Mouse (Mus musculus) lung, postnatal 0 days (tissue): ENCODE data around the gene Prss56. TPM values are rescaled to one million over a fixed set of nuclear protein-coding genes. Genes with fewer than 3 reads are reported as not detected.

Experiments
- ATAC-seq: fragments of 200-750 bp; cut with Nextera tagmentation; 2 replicates; pipeline ENCODE4 v1.8.0; 2017; ENCODE audit warnings: moderate library complexity
- DNase-seq: peaks from one replicate; pipeline ENCODE4 v3.0.0-alpha.2; 2016; ENCODE audit warnings: low spot score
- H3K27ac ChIP-seq: fragments of 300-500 bp; sonication (generic); 2 replicates; pipeline ENCODE4 v1.5.1; 2014; ENCODE audit warnings: antibody characterized with exemption, mild to moderate bottlenecking, low read length, mixed read lengths
- H3K27me3 ChIP-seq: fragments of 300-500 bp; sonication (generic); replicated peaks from 2 replicates; pipeline ENCODE4 v1.6.1; 2014; ENCODE audit warnings: low read length, mixed read lengths; ENCODE audit not compliant: insufficient read depth
- H3K36me3 ChIP-seq: fragments of 300-500 bp; sonication (generic); 2 replicates; pipeline ENCODE4 v1.6.1; 2014; ENCODE audit warnings: low read length, mixed read lengths; ENCODE audit not compliant: insufficient read depth
- H3K4me1 ChIP-seq: fragments of 300-500 bp; sonication (generic); 2 replicates; pipeline ENCODE4 v1.6.1; 2014; ENCODE audit warnings: antibody characterized with exemption, low read depth, low read length, mixed read lengths; ENCODE audit not compliant: insufficient read depth
- H3K4me2 ChIP-seq: fragments of 300-500 bp; sonication (generic); replicated peaks from 2 replicates; pipeline ENCODE4 v1.6.1; 2014; ENCODE audit warnings: low read depth, mild to moderate bottlenecking, low read length, moderate library complexity, mixed read lengths
- H3K4me3 ChIP-seq: fragments of 300-500 bp; sonication (generic); 2 replicates; pipeline ENCODE4 v1.5.1; 2014; ENCODE audit warnings: low read depth, low read length
- H3K9ac ChIP-seq: fragments of 300-500 bp; sonication (generic); replicated peaks from 2 replicates; pipeline ENCODE4 v1.6.1; 2014; ENCODE audit warnings: low read depth, mild to moderate bottlenecking
- H3K9me3 ChIP-seq: fragments of 300-500 bp; sonication (generic); 2 replicates; pipeline ENCODE4 v1.6.1; 2016; ENCODE audit warnings: low read length, mixed read lengths
- CTCF ChIP-seq: IDR thresholded peaks from 2 replicates; pipeline ENCODE4 v1.5.1; 2016; ENCODE audit warnings: antibody characterized with exemption, mild to moderate bottlenecking
- EP300 ChIP-seq: IDR thresholded peaks from 2 replicates; pipeline ENCODE4 v1.6.1; 2016; ENCODE audit warnings: antibody characterized with exemption, mild to moderate bottlenecking, control low read depth
- WGBS: fragments of 180-500 bp; shearing (Covaris S2); extraction: QIAGEN DNeasy Blood & Tissue Kit; methylation state at CpG from one replicate; pipeline ENCODE4 v1.1.7; 2014; 5-methylcytosine and 5-hydroxymethylcytosine counted together
- polyA plus RNA-seq: library from polyadenylated mRNA; unstranded; fragments of >200 nt; fragmentation: Nextera tagmentation; extraction: Ambion mirVana; gene quantifications from 2 replicates; pipeline ENCODE4 v1.2.1, GENCODE M21; 2015

Gene Prss56
- polyA plus RNA-seq, 1 experiment from 2014 or later: not detected

GRCm38 (mm10) chr1:87204465-87204864 lies 21.4 kb downstream of the Prss56 start, which contains the start of gene Chrng:
TSS of gene Chrng (plus strand) at chr1:87204657.
- TF ChIP-seq EP300 (no peak), CTCF (no peak)
- ATAC-seq: no peak
- Histone ChIP-seq H3K9ac (no peak within 1 kb of the TSS), H3K27ac (no peak within 1 kb of the TSS), H3K4me2 (no peak within 1 kb of the TSS), H3K4me1 (no peaks in the 10 kb centered on the region), H3K4me3 (no peak within 1 kb of the TSS), H3K27me3 (0 out of 2 replicates have a peak, but pooled peaks cover 6% of the 10 kb centered on the region), H3K9me3 (no peaks in the 10 kb centered on the region), H3K36me3 (no peaks in the 10 kb centered on the region)
- 81% methylated on average over 7 of the region's 7 CpGs for WGBS
- DNase-seq: no peak

GRCm38 (mm10) chr1:87205038-87205437 lies 21.9 kb downstream of the Prss56 start:
- ATAC-seq (peak; percentile 52), DNase-seq (no peak)
- H3K4me3 ChIP-seq: no peak overlapping the region
- H3K27me3 ChIP-seq: 0 out of 2 replicates have a peak, but pooled peaks cover 6% of the 10 kb centered on the region
- no peak overlapping the region for H3K27ac ChIP-seq
- WGBS: 44% methylated on average over 6 of the region's 6 CpGs
- H3K9ac ChIP-seq: no peak overlapping the region
- TF ChIP-seq EP300 (0 out of 2 replicates have a peak, but pooled peaks have one; percentile 28), CTCF (no peak)
- no peaks in the 10 kb centered on the region for H3K4me1 ChIP-seq
- no peak overlapping the region for H3K4me2 ChIP-seq
- no peaks in the 10 kb centered on the region for H3K9me3 ChIP-seq
- H3K36me3 ChIP-seq: no peaks in the 10 kb centered on the region

GRCm38 (mm10) chr1:87205502-87205901 lies 22.4 kb downstream of the Prss56 start:
- 21% methylated on average over 3 of the region's 3 CpGs for WGBS
- Histone ChIP-seq H3K27me3 (0 out of 2 replicates have a peak, but pooled peaks cover 6% of the 10 kb centered on the region), H3K4me2 (no peak overlapping the region), H3K27ac (no peak overlapping the region), H3K4me1 (no peaks in the 10 kb centered on the region), H3K4me3 (no peak overlapping the region), H3K9ac (no peak overlapping the region), H3K36me3 (no peaks in the 10 kb centered on the region), H3K9me3 (no peaks in the 10 kb centered on the region)
- no peak for TF ChIP-seq CTCF
- no peak for TF ChIP-seq EP300
- ATAC-seq: peak; percentile 73
- DNase-seq: no peak

GRCm38 (mm10) chr1:87206339-87206738 lies 23.2 kb downstream of the Prss56 start:
- Histone ChIP-seq H3K36me3 (no peaks in the 10 kb centered on the region), H3K4me1 (no peaks in the 10 kb centered on the region), H3K4me2 (no peak overlapping the region), H3K9me3 (no peaks in the 10 kb centered on the region), H3K4me3 (no peak overlapping the region), H3K27me3 (0 out of 2 replicates have a peak, but pooled peaks cover 6% of the 10 kb centered on the region), H3K27ac (no peak overlapping the region), H3K9ac (no peak overlapping the region)
- ATAC-seq (no peak), DNase-seq (peak; percentile 20)
- 25% methylated on average over 17 of the region's 17 CpGs for WGBS
- peak; percentile 56 for TF ChIP-seq CTCF
- no peak for TF ChIP-seq EP300

GRCm38 (mm10) chr1:87211431-87211830 lies 28.3 kb downstream of the Prss56 start:
- no peak overlapping the region for H3K4me3 ChIP-seq
- no peak for ATAC-seq
- no peak overlapping the region for H3K27ac ChIP-seq
- H3K4me2 ChIP-seq: no peak overlapping the region
- 75% methylated on average over 4 of the region's 4 CpGs for WGBS
- H3K36me3 ChIP-seq: no peaks in the 10 kb centered on the region
- H3K27me3 ChIP-seq: no peaks in the 10 kb centered on the region
- no peaks in the 10 kb centered on the region for H3K9me3 ChIP-seq
- peaks cover 8% of the 10 kb centered on the region; the same call in 1 of the 2 replicates for H3K4me1 ChIP-seq
- no peak for TF ChIP-seq EP300
- TF ChIP-seq CTCF: no peak
- no peak for DNase-seq
- no peak overlapping the region for H3K9ac ChIP-seq

GRCm38 (mm10) chr1:87213735-87214704 lies 30.9 kb downstream of the Prss56 start, which contains the start of gene Eif4e2:
TSS of gene Eif4e2 (plus strand) at chr1:87213914.
- DNase-seq (peak; percentile 97), ATAC-seq (peak; percentile 99)
- Histone ChIP-seq H3K27ac (peak within 1 kb of the TSS; percentile 100), H3K4me3 (peak within 1 kb of the TSS; percentile 92), H3K4me1 (peaks cover 8% of the 10 kb centered on the region; the same call in 1 of the 2 replicates), H3K36me3 (no peaks in the 10 kb centered on the region), H3K9ac (peak within 1 kb of the TSS; percentile 98), H3K4me2 (peak within 1 kb of the TSS; percentile 69), H3K27me3 (no peaks in the 10 kb centered on the region), H3K9me3 (no peaks in the 10 kb centered on the region)
- 1% methylated on average over 56 of the region's 99 CpGs for WGBS
- TF ChIP-seq CTCF: peak; percentile 25
- no peak for TF ChIP-seq EP300
